Mouse (Mus musculus) liver, embryonic 12.5 days (tissue): Measurements from ENCODE around the gene Snw1. TPM values are rescaled to one million over a fixed set of nuclear protein-coding genes. Genes with fewer than 3 reads are reported as not detected.
"Not testable (repeated sequence)": the region's sequence is repeated elsewhere in the genome, so short reads cannot be mapped to it uniquely, and the experiment has no call there.

Experiments used
- ATAC-seq: fragments of 200-750 bp; cut with Nextera tagmentation; 2 replicates; pipeline ENCODE4 v1.8.0; 2017; ENCODE audit warnings: moderate number of reproducible peaks, mild to moderate bottlenecking, moderate library complexity
- H3K27ac ChIP-seq: fragments of 300-500 bp; sonication (generic); 2 replicates; pipeline ENCODE4 v1.5.1; 2016; ENCODE audit warnings: mild to moderate bottlenecking
- H3K27me3 ChIP-seq: fragments of 300-500 bp; sonication (generic); replicated peaks from 2 replicates; pipeline ENCODE4 v1.6.1; 2016; ENCODE audit warnings: mild to moderate bottlenecking, moderate library complexity
- H3K36me3 ChIP-seq: fragments of 300-500 bp; sonication (generic); 2 replicates; pipeline ENCODE4 v1.6.1; 2016; ENCODE audit warnings: mild to moderate bottlenecking, moderate library complexity
- H3K4me1 ChIP-seq: fragments of 300-500 bp; sonication (generic); 2 replicates; pipeline ENCODE4 v1.6.1; 2016
- H3K4me2 ChIP-seq: fragments of 300-500 bp; sonication (generic); 2 replicates; pipeline ENCODE4 v1.6.1; 2016; ENCODE audit warnings: mild to moderate bottlenecking, moderate library complexity
- H3K4me3 ChIP-seq: fragments of 300-500 bp; sonication (generic); 2 replicates; pipeline ENCODE4 v1.5.1; 2016; ENCODE audit warnings: mild to moderate bottlenecking, moderate library complexity
- H3K9ac ChIP-seq: fragments of 300-500 bp; sonication (generic); 2 replicates; pipeline ENCODE4 v1.6.1; 2016; ENCODE audit warnings: mild to moderate bottlenecking, moderate library complexity
- H3K9me3 ChIP-seq: fragments of 300-500 bp; sonication (generic); replicated peaks from 2 replicates; pipeline ENCODE4 v1.6.1; 2016; ENCODE audit warnings: mild to moderate bottlenecking, moderate library complexity
- WGBS: fragments of 180-500 bp; shearing (Covaris S2); methylation state at CpG from one replicate; pipeline ENCODE4 v1.1.7; 2016; ENCODE audit not compliant: insufficient replicate concordance; 5-methylcytosine and 5-hydroxymethylcytosine counted together
- polyA plus RNA-seq: library from polyadenylated mRNA; unstranded; fragments of >200 nt; fragmentation: Nextera tagmentation; extraction: Ambion mirVana; gene quantifications from 2 replicates; pipeline ENCODE4 v1.2.1, GENCODE M21; 2016

Gene Snw1
- 82.5 and 85.6 TPM in 2 replicates for polyA plus RNA-seq

DNA sequence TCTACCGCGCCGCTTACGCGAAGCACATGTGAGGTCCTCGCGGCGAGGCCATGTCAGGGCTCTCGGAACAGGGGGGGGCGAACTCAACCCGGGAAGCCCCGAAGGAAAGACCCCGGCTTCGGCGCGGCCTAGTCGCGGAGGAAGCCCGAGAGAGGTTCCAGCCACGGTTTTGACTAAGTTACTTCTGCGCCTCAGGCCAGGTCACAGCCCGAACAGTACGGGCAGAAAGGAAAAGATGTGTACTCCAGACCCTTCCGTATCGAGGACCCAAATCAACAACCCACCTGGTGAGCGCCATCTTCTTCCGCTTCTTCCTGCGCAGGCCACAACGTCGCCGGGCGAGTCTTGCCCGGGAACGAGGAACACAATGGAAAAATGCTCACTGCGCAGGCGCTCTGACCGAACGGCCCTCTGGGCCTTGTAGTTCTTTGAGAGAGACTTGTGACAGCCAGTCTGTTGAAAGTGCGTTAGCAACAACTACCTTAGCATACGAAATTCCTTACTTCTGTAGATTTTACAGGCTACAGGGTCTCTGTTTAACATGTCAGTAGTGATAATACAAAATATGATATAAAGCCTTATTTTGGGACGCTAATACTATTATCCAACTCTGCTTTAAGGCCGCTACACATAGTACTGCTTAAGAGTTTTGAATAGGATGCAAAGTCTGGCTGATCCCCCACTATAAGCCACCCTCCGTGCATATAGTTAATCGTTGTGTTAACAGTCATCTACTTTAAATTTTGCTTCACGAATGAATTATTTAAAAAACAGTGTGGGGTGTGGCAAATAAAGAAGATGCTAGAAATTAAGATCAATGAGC lies at the start of gene Snw1:
Snw1 (minus strand) TSS at position 311 of the 823 bp plus-strand sequence.
- peak within 1 kb of the TSS; percentile 96 for H3K9ac ChIP-seq
- H3K9me3 ChIP-seq = no peaks in the 10 kb centered on the region
- peak within 1 kb of the TSS; percentile 92 for H3K4me3 ChIP-seq
- peak within 1 kb of the TSS; percentile 76 for H3K4me2 ChIP-seq
- H3K27me3 ChIP-seq = no peaks in the 10 kb centered on the region; the same call in 1 of the 2 replicates
- H3K4me1 ChIP-seq = peaks cover 21% of the 10 kb centered on the region
- peaks cover 26% of the 10 kb centered on the region for H3K36me3 ChIP-seq
- ATAC-seq = peak; percentile 94
- H3K27ac ChIP-seq = peak within 1 kb of the TSS; percentile 86
- WGBS = 2% methylated on average over 45 of the region's 45 CpGs

DNA sequence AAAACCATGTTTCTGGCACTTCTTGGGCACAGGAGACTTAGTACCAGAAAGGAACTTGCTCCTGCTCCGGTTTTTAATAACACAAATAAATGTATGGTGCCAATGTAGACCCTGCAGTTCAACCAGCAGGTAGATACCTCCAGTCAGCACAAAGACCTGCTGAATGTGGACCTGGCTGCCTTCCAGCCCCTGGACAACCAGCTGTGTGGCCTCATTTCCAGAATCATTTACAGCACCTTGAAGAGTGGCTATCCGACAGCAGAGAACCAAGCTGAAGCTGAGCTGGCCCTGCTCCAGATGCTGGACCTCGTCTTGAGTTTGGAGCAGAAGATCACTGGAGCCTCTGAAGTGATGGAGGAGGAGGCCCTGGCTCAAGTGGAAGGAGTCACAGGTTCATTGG lies 47.5 kb upstream of the Snw1 start:
- H3K27ac ChIP-seq, H3K9ac ChIP-seq, H3K4me1 ChIP-seq, H3K9me3 ChIP-seq, H3K4me3 ChIP-seq, H3K4me2 ChIP-seq, H3K36me3 ChIP-seq, ATAC-seq, H3K27me3 ChIP-seq: not testable (repeated sequence)
- WGBS = 52% methylated on average over 3 of the region's 3 CpGs

GRCm38 (mm10) chr12:87514016-87514415 lies 41.9 kb upstream of the Snw1 start, which contains the start of gene Gm8300:
Gene Gm8300 (plus strand): TSS chr12:87514316.
- not testable (repeated sequence) for H3K36me3 ChIP-seq, H3K4me3 ChIP-seq, ATAC-seq, H3K27ac ChIP-seq, H3K9ac ChIP-seq, H3K27me3 ChIP-seq, H3K4me1 ChIP-seq, H3K9me3 ChIP-seq, H3K4me2 ChIP-seq
- 61% methylated on average over 4 of the region's 4 CpGs for WGBS

GRCm38 (mm10) chr12:87494421-87494820 lies 22.3 kb upstream of the Snw1 start, which contains the start of gene Gm5788:
Gene Gm5788 (plus strand): TSS chr12:87494721.
- ATAC-seq, H3K36me3 ChIP-seq, H3K4me3 ChIP-seq: not testable (repeated sequence)

DNA sequence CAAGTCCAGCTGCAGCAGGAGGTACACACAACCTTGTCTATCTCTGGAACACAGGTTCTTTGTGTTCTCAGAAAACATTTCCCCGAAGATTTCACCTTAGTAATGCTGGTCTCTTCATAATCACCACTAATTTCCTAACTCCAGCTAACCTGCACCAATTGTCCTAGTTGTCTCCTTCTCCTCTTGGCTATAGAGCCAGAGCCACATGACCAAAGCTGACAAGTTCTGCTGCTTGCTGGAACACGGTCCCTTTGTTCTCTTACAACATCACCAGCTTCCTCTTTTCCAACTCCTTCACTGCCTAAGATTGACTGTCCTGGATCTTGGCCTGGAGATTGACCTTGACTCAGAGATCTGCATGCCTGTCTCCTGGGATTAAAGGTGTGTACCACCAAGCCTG lies 16.6 kb upstream of the Snw1 start:
- not testable (repeated sequence) for H3K9me3 ChIP-seq, H3K27ac ChIP-seq, H3K36me3 ChIP-seq, H3K9ac ChIP-seq, H3K4me3 ChIP-seq, H3K4me1 ChIP-seq, ATAC-seq, H3K4me2 ChIP-seq, H3K27me3 ChIP-seq
- 30% methylated on average over 2 of the region's 2 CpGs for WGBS

More at GRCm38 (mm10) chr12:87494421-87494820, 22.3 kb upstream of the Snw1 start, which contains the start of gene Gm5788:
- WGBS = 75% methylated on average over 3 of the region's 3 CpGs
- not testable (repeated sequence) for H3K9me3 ChIP-seq, H3K4me2 ChIP-seq, H3K4me1 ChIP-seq, H3K9ac ChIP-seq, H3K27ac ChIP-seq, H3K27me3 ChIP-seq

GRCm38 (mm10) chr12:87482482-87482881 lies 10.4 kb upstream of the Snw1 start:
- ATAC-seq, H3K27me3 ChIP-seq, H3K9me3 ChIP-seq, H3K36me3 ChIP-seq, H3K4me1 ChIP-seq, H3K4me3 ChIP-seq, H3K4me2 ChIP-seq, H3K9ac ChIP-seq, H3K27ac ChIP-seq: not testable (repeated sequence)
- WGBS = 69% methylated on average over 5 of the region's 5 CpGs

DNA sequence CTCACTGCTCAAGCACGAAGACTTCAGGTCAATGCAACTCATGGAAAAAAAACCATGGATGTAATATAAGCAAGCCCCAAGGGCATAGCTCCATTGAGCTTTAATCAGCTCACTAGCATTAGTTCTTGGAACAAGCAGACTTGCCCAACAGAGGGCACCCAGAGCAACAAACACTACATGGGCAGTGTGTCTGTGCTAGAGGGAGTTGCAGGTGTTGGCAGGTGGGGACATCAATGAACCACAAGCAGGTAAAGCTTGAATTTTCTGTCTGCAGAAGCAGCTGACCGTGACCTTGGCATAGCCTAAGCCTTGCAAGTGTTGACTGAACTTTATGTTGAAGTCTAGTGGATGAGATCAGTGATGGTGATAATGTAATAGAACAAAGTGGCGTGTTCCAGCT lies 2.7 kb upstream of the Snw1 start:
- Histone ChIP-seq H3K36me3 (peaks cover 4% of the 10 kb centered on the region), H3K4me1 (peaks cover 17% of the 10 kb centered on the region), H3K4me2 (no peak overlapping the region), H3K4me3 (no peak overlapping the region), H3K9ac (no peak overlapping the region), H3K27me3 (no peaks in the 10 kb centered on the region; the same call in 1 of the 2 replicates), H3K9me3 (no peaks in the 10 kb centered on the region), H3K27ac (no peak overlapping the region)
- ATAC-seq = no peak
- WGBS = 57% methylated on average over 3 of the region's 3 CpGs

- WGBS = under 1% methylated on average over 19 of the region's 19 CpGs
- peaks cover 33% of the 10 kb centered on the region for H3K36me3 ChIP-seq
- peak overlapping the region; percentile 86 for H3K27ac ChIP-seq
- H3K9ac ChIP-seq = peak overlapping the region; percentile 96
- peak overlapping the region; percentile 92 for H3K4me3 ChIP-seq
- peaks cover 21% of the 10 kb centered on the region for H3K4me1 ChIP-seq
- no peaks in the 10 kb centered on the region; the same call in 1 of the 2 replicates for H3K27me3 ChIP-seq
- no peak for ATAC-seq
- peak overlapping the region; percentile 76 for H3K4me2 ChIP-seq
- no peaks in the 10 kb centered on the region for H3K9me3 ChIP-seq
Observed at GRCm38 (mm10) chr12:87471421-87471963, 582 bp downstream of the Snw1 start.

- Histone ChIP-seq H3K27ac (peak overlapping the region; percentile 59), H3K4me2 (peak overlapping the region; percentile 76), H3K36me3 (peaks cover 40% of the 10 kb centered on the region), H3K9me3 (no peaks in the 10 kb centered on the region), H3K4me1 (peaks cover 22% of the 10 kb centered on the region), H3K27me3 (no peaks in the 10 kb centered on the region; the same call in 1 of the 2 replicates), H3K9ac (peak overlapping the region; percentile 96), H3K4me3 (peak overlapping the region; percentile 92)
- WGBS = 45% methylated on average over 7 of the region's 7 CpGs
- ATAC-seq = no peak
Observed at GRCm38 (mm10) chr12:87470263-87471136, 1.6 kb downstream of the Snw1 start.

- Histone ChIP-seq H3K9ac (no peak overlapping the region), H3K27me3 (no peaks in the 10 kb centered on the region), H3K4me2 (no peak overlapping the region), H3K4me1 (peaks cover 17% of the 10 kb centered on the region), H3K4me3 (no peak overlapping the region), H3K27ac (no peak overlapping the region), H3K9me3 (no peaks in the 10 kb centered on the region), H3K36me3 (peaks cover 91% of the 10 kb centered on the region)
- 53% methylated on average over 6 of the region's 6 CpGs for WGBS
- peak; percentile 88 for ATAC-seq
Observed at GRCm38 (mm10) chr12:87464678-87465297, 7.3 kb downstream of the Snw1 start.

DNA sequence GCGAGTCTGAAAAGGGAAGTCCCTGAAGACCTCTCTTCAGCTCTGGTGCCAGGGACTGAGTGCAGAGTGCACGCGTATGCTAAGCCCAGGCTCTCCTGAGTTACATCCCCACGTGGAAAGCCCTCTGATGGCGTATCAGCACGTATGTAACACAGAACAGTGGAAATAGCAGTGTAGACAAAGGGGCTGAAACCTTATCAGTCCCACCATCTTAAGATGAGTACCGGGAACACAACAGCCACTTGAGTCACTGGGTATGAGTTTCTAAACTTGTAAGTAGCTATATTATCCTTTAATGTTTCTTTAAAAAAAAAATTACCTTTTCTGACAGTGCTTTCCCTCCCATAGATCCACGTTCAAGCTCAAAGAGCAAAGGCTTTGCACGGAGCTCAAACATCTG lies 22.6 kb downstream of the Snw1 start:
- H3K4me3 ChIP-seq = no peak overlapping the region
- H3K4me1 ChIP-seq = peaks cover 8% of the 10 kb centered on the region
- WGBS = 81% methylated on average over 9 of the region's 9 CpGs
- no peak overlapping the region for H3K4me2 ChIP-seq
- no peaks in the 10 kb centered on the region for H3K27me3 ChIP-seq
- ATAC-seq = no peak
- peaks cover 85% of the 10 kb centered on the region for H3K36me3 ChIP-seq
- H3K9me3 ChIP-seq = no peaks in the 10 kb centered on the region
- no peak overlapping the region for H3K9ac ChIP-seq
- no peak overlapping the region for H3K27ac ChIP-seq
